Mouse (Mus musculus) heart, embryonic 16.5 days (tissue): ENCODE data around the gene Tprg. TPM values are rescaled to one million over a fixed set of nuclear protein-coding genes. Genes with fewer than 3 reads are reported as not detected.

Source experiments
- ATAC-seq: fragments of 200-750 bp; cut with Nextera tagmentation; replicated peaks from 2 replicates; pipeline ENCODE4 v1.8.0; 2017; ENCODE audit warnings: moderate number of reproducible peaks; ENCODE audit not compliant: insufficient read depth, low FRiP score; ENCODE audit errors: extremely low read depth
- H3K27ac ChIP-seq: fragments of 300-500 bp; sonication (generic); 2 replicates; pipeline ENCODE4 v1.5.1; 2014; ENCODE audit warnings: mild to moderate bottlenecking, low read length, control low read depth, moderate library complexity
- H3K27me3 ChIP-seq: fragments of 300-500 bp; sonication (generic); 2 replicates; pipeline ENCODE4 v1.6.1; 2014; ENCODE audit warnings: low read length, mixed read lengths; ENCODE audit not compliant: control insufficient read depth, insufficient read depth
- H3K36me3 ChIP-seq: fragments of 300-500 bp; sonication (generic); 2 replicates; pipeline ENCODE4 v1.6.1; 2014; ENCODE audit not compliant: control insufficient read depth, insufficient read depth
- H3K4me1 ChIP-seq: fragments of 300-500 bp; sonication (generic); 2 replicates; pipeline ENCODE4 v1.6.1; 2014; ENCODE audit warnings: low read length, mixed read lengths; ENCODE audit not compliant: control insufficient read depth, insufficient read depth
- H3K4me2 ChIP-seq: fragments of 300-500 bp; sonication (generic); 2 replicates; pipeline ENCODE4 v1.6.1; 2014; ENCODE audit warnings: low read depth, mild to moderate bottlenecking, control low read depth, low read length
- H3K4me3 ChIP-seq: fragments of 300-500 bp; sonication (generic); 2 replicates; pipeline ENCODE4 v1.5.1; 2014; ENCODE audit warnings: mild to moderate bottlenecking, control low read depth, low read length
- H3K9ac ChIP-seq: fragments of 300-500 bp; sonication (generic); 2 replicates; pipeline ENCODE4 v1.6.1; 2014; ENCODE audit warnings: low read length, control low read depth
- H3K9me3 ChIP-seq: fragments of 300-500 bp; sonication (generic); replicated peaks from 2 replicates; pipeline ENCODE4 v1.6.1; 2016; ENCODE audit warnings: low read length; ENCODE audit not compliant: control insufficient read depth
- WGBS: fragments of 180-500 bp; shearing (Covaris S2); extraction: QIAGEN DNeasy Blood & Tissue Kit; methylation state at CpG from one replicate; pipeline ENCODE4 v1.1.7; 2014; 5-methylcytosine and 5-hydroxymethylcytosine counted together
- polyA plus RNA-seq: library from polyadenylated mRNA; unstranded; fragments of >200 nt; fragmentation: Nextera tagmentation; extraction: Ambion mirVana; gene quantifications from 2 replicates; pipeline ENCODE4 v1.2.1, GENCODE M21; 2015

The Tprg gene
- polyA plus RNA-seq, 1 experiment from 2014 or later: 0.17 TPM

DNA sequence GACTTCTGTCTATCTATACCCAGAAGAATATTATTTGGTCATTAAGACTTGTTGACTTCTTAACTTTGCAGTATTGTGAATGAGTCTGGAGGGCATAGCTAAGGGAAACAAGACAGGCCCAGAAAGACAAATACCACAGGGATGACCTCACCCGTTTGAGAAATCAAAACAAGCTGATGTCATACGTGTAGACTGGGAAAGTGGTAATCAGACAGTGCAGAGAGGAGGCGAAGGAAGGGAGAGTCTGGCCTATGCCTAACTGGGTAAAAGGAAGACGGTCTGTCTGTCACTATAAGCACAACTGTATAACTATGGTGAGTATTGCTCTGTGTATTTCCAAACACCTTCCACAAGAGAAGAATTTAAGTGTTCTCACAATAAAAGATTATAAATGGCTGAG lies 23.7 kb upstream of the Tprg start:
- peaks cover 5% of the 10 kb centered on the region; the same call in 1 of the 2 replicates for H3K4me1 ChIP-seq
- no peak; the same call in 1 of the 2 replicates for ATAC-seq
- WGBS: 31% methylated on average over 4 of the region's 4 CpGs

GRCm38 (mm10) chr16:25263520-25264149 lies 23.0 kb upstream of the Tprg start:
- Histone ChIP-seq H3K4me2 (no peak overlapping the region), H3K9me3 (no peaks in the 10 kb centered on the region), H3K4me3 (no peak overlapping the region), H3K9ac (no peak overlapping the region), H3K4me1 (peaks cover 5% of the 10 kb centered on the region; the same call in 1 of the 2 replicates), H3K27me3 (peaks cover 6% of the 10 kb centered on the region; the same call in 1 of the 2 replicates), H3K27ac (no peak overlapping the region), H3K36me3 (no peaks in the 10 kb centered on the region)
- 26% methylated on average over 9 of the region's 9 CpGs for WGBS
- no peak; the same call in 1 of the 2 replicates for ATAC-seq

More for the DNA sequence above, 23.7 kb upstream of the Tprg start:
- Histone ChIP-seq H3K4me2 (no peak overlapping the region), H3K9me3 (no peaks in the 10 kb centered on the region), H3K4me3 (no peak overlapping the region), H3K36me3 (no peaks in the 10 kb centered on the region), H3K27ac (no peak overlapping the region), H3K9ac (no peak overlapping the region), H3K27me3 (peaks cover 6% of the 10 kb centered on the region; the same call in 1 of the 2 replicates)

DNA sequence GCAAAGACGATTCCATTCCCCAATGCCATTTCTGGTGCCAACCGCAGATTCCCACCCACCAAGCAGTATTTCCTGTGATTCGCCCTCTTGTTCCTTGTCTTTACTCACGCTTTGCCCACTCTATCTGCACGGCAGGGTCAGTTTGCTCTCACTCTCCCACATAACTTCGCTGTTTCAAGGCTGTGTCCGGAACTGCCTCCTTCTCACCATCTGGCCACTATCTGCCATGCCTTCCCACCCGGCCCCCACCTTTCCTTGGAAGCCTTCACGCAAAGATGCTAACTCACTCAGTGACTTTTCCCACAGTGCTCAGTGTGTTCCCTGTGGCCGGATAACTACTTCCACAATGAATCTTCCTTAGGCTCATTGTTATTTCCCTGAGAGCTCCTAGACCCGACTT lies 21.4 kb upstream of the Tprg start:
- Histone ChIP-seq H3K9me3 (no peaks in the 10 kb centered on the region), H3K27me3 (peaks cover 6% of the 10 kb centered on the region; the same call in 1 of the 2 replicates), H3K4me2 (no peak overlapping the region), H3K9ac (no peak overlapping the region), H3K4me1 (peaks cover 5% of the 10 kb centered on the region; the same call in 1 of the 2 replicates), H3K4me3 (no peak overlapping the region), H3K27ac (no peak overlapping the region), H3K36me3 (no peaks in the 10 kb centered on the region)
- ATAC-seq: no peak
- WGBS: 66% methylated on average over 11 of the region's 11 CpGs

DNA sequence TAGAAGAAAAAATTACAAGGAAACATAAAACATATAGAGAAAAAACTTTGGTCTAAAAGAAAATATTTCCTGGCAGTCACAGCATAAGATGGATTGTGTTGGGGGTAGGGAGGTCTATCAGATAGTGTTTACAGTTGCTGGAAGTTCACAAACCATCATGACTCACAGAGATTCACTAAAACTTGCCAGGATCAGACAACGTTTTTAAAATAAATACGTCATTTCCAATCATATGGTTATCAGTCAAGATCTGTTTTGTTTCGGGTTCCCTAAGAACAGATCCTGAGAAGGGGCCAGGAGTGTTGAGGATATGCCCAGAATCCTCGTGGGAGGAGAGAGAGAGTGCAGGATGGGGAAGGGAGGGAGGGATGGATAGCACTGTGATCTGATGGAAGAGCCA lies 18.3 kb upstream of the Tprg start:
- Histone ChIP-seq H3K27me3 (peaks cover 6% of the 10 kb centered on the region; the same call in 1 of the 2 replicates), H3K4me1 (0 out of 2 replicates have a peak, but pooled peaks cover 2% of the 10 kb centered on the region), H3K9ac (no peak overlapping the region), H3K36me3 (no peaks in the 10 kb centered on the region), H3K4me3 (no peak overlapping the region), H3K4me2 (no peak overlapping the region), H3K9me3 (no peaks in the 10 kb centered on the region), H3K27ac (no peak overlapping the region)
- no peak for ATAC-seq
- WGBS: 55% methylated on average over 4 of the region's 4 CpGs

DNA sequence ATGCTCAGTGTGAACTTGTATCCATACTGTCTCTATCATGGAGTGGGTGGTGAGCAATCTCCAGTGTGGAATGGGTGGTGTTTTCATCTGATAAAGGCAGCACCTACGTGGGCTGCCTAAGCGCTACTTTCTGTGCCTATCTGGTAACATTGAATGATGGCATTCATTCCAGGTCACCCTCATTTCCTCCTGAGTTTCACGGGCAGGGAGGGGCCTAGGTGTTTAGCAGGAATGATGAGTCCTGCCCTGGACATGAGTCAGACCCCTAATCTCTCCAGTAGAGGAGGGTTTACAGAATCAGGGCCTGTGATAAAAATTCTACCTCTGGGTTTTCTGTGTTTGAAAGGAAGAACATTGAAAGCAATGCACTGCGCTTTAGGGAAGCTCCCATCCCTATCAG lies 4.1 kb upstream of the Tprg start:
- Histone ChIP-seq H3K4me2 (no peak overlapping the region), H3K36me3 (no peaks in the 10 kb centered on the region)
- 71% methylated on average over 4 of the region's 4 CpGs for WGBS

GRCm38 (mm10) chr16:25293753-25294152 lies 7.1 kb downstream of the Tprg start:
- H3K9me3 ChIP-seq: no peaks in the 10 kb centered on the region
- no peak overlapping the region for H3K4me3 ChIP-seq
- no peak overlapping the region for H3K27ac ChIP-seq
- 80% methylated on average over 2 of the region's 2 CpGs for WGBS
- no peak for ATAC-seq
- no peak overlapping the region for H3K9ac ChIP-seq
- no peak overlapping the region for H3K4me2 ChIP-seq
- H3K36me3 ChIP-seq: no peaks in the 10 kb centered on the region
- peaks cover 4% of the 10 kb centered on the region; the same call in 1 of the 2 replicates for H3K4me1 ChIP-seq
- no peaks in the 10 kb centered on the region for H3K27me3 ChIP-seq

More for the DNA sequence above, 4.1 kb upstream of the Tprg start:
- Histone ChIP-seq H3K27ac (no peak overlapping the region), H3K9ac (no peak overlapping the region), H3K27me3 (no peaks in the 10 kb centered on the region), H3K4me3 (no peak overlapping the region), H3K9me3 (no peaks in the 10 kb centered on the region), H3K4me1 (no peaks in the 10 kb centered on the region)
- ATAC-seq: no peak

DNA sequence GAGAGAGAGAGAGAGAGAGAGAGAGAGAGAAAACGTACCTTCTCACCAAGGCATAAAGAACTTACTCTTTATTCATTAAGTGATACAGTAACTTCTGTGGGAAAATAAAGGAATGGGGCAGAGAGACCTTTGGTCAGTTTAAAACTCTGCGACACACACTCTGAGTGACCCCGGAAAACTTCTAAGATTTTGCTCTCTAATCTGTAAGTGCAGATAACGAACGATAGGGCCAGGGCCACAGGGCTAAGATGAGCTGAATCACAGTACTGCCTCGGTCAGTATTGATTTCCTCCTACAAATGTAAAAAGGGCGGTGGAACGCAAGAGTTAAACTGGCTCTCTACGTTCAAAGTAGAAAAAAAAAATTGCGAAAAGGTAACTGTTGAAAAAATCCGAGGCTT lies 8.9 kb downstream of the Tprg start:
- WGBS: 68% methylated on average over 11 of the region's 11 CpGs
- ATAC-seq: no peak
- Histone ChIP-seq H3K4me1 (no peaks in the 10 kb centered on the region), H3K36me3 (no peaks in the 10 kb centered on the region), H3K4me2 (no peak overlapping the region), H3K27me3 (no peaks in the 10 kb centered on the region), H3K9ac (no peak overlapping the region), H3K27ac (no peak overlapping the region), H3K9me3 (no peaks in the 10 kb centered on the region), H3K4me3 (no peak overlapping the region)

GRCm38 (mm10) chr16:25296746-25297145 lies 10.1 kb downstream of the Tprg start:
- H3K4me2 ChIP-seq: no peak overlapping the region
- no peaks in the 10 kb centered on the region for H3K4me1 ChIP-seq
- ATAC-seq: no peak
- H3K9ac ChIP-seq: no peak overlapping the region
- no peak overlapping the region for H3K27ac ChIP-seq
- no peaks in the 10 kb centered on the region for H3K9me3 ChIP-seq
- H3K4me3 ChIP-seq: no peak overlapping the region
- WGBS: 82% methylated on average over 5 of the region's 5 CpGs
- H3K36me3 ChIP-seq: no peaks in the 10 kb centered on the region
- no peaks in the 10 kb centered on the region for H3K27me3 ChIP-seq

DNA sequence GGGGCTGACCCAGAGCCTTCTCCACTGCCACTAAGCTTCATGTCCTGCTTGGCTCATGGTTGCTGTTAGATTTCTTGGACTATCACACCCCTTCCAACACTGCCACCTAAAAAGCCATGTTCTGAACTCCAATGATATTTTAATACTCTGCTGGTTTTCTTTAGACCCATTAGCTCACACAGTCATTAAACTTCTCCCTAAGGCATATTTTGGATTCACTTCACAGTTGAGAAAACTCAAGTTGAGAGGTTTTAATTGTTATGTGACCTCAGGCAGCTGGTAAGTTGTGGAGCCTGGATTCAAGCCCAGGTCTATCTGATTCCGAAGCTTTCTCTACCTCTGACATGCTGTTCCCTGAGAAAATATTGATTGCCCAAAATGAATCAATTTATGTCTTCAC lies 11.6 kb downstream of the Tprg start:
- Histone ChIP-seq H3K36me3 (no peaks in the 10 kb centered on the region), H3K27me3 (no peaks in the 10 kb centered on the region), H3K27ac (no peak overlapping the region), H3K4me1 (no peaks in the 10 kb centered on the region), H3K4me2 (no peak overlapping the region), H3K4me3 (no peak overlapping the region), H3K9ac (no peak overlapping the region), H3K9me3 (no peaks in the 10 kb centered on the region)
- WGBS: 78% methylated on average over 1 of the region's 1 CpGs
- ATAC-seq: no peak
